Mouse (Mus musculus) kidney, postnatal 0 days (tissue): ENCODE measurements around the gene Methig1. TPM values are rescaled to one million over a fixed set of nuclear protein-coding genes. Genes with fewer than 3 reads are reported as not detected.
A peak's percentile ranks its signal among the peaks of the same experiment; 100 is the strongest.

Source experiments
- ATAC-seq: fragments of 200-750 bp; cut with Nextera tagmentation; replicated peaks from 2 replicates; pipeline ENCODE4 v1.8.0; 2017; ENCODE audit warnings: low read depth, moderate number of reproducible peaks, moderate TSS enrichment, moderate library complexity; ENCODE audit not compliant: low FRiP score
- DNase-seq: peaks from one replicate; pipeline ENCODE4 v3.0.0-alpha.2; 2016; ENCODE audit warnings: low spot score
- H3K27ac ChIP-seq: fragments of 300-500 bp; sonication (generic); 2 replicates; pipeline ENCODE4 v1.5.1; 2014; ENCODE audit warnings: mild to moderate bottlenecking
- H3K27me3 ChIP-seq: fragments of 300-500 bp; sonication (generic); 2 replicates; pipeline ENCODE4 v1.6.1; 2014; ENCODE audit warnings: low read length, mixed read lengths; ENCODE audit not compliant: insufficient read depth
- H3K36me3 ChIP-seq: fragments of 300-500 bp; sonication (generic); 2 replicates; pipeline ENCODE4 v1.6.1; 2014; ENCODE audit warnings: low read length, mixed read lengths; ENCODE audit not compliant: insufficient read depth
- H3K4me1 ChIP-seq: fragments of 300-500 bp; sonication (generic); replicated peaks from 2 replicates; pipeline ENCODE4 v1.6.1; 2014; ENCODE audit warnings: antibody characterized with exemption, low read length, mixed read lengths; ENCODE audit not compliant: insufficient read depth
- H3K4me2 ChIP-seq: fragments of 300-500 bp; sonication (generic); 2 replicates; pipeline ENCODE4 v1.6.1; 2014; ENCODE audit warnings: mild to moderate bottlenecking, low read length, moderate library complexity, mixed read lengths
- H3K4me3 ChIP-seq: fragments of 300-500 bp; sonication (generic); replicated peaks from 2 replicates; pipeline ENCODE4 v1.5.1; 2014; ENCODE audit warnings: low read depth, low read length
- H3K9ac ChIP-seq: fragments of 300-500 bp; sonication (generic); 2 replicates; pipeline ENCODE4 v1.6.1; 2014; ENCODE audit warnings: low read depth, low read length
- H3K9me3 ChIP-seq: fragments of 300-500 bp; sonication (generic); replicated peaks from 2 replicates; pipeline ENCODE4 v1.6.1; 2016; ENCODE audit warnings: low read length, inconsistent platforms, mixed read lengths
- CTCF ChIP-seq: IDR thresholded peaks from 2 replicates; pipeline ENCODE4 v1.5.1; 2016; ENCODE audit warnings: antibody characterized with exemption, low read depth, mild to moderate bottlenecking, moderate library complexity
- WGBS: fragments of 180-500 bp; shearing (Covaris S2); extraction: QIAGEN DNeasy Blood & Tissue Kit; methylation state at CpG from one replicate; pipeline ENCODE4 v1.1.7; 2014; 5-methylcytosine and 5-hydroxymethylcytosine counted together
- polyA plus RNA-seq: library from polyadenylated mRNA; unstranded; fragments of >200 nt; fragmentation: Nextera tagmentation; extraction: Ambion mirVana; gene quantifications from 2 replicates; pipeline ENCODE4 v1.2.1, GENCODE M21; 2015

The Methig1 gene
- polyA plus RNA-seq, 1 experiment from 2014 or later = 2.0 TPM

- Histone ChIP-seq H3K27ac (no peak overlapping the region), H3K27me3 (no peaks in the 10 kb centered on the region), H3K9ac (no peak overlapping the region), H3K4me2 (no peak overlapping the region), H3K9me3 (no peaks in the 10 kb centered on the region), H3K4me3 (no peak overlapping the region), H3K36me3 (peaks cover 42% of the 10 kb centered on the region), H3K4me1 (no peaks in the 10 kb centered on the region)
- ATAC-seq (no peak), DNase-seq (no peak)
- 70% methylated on average over 11 of the region's 11 CpGs for WGBS
- TF ChIP-seq CTCF = no peak
Measured at GRCm38 (mm10) chr15:100393016-100393415, 40.1 kb downstream of the Methig1 start.

- no peaks in the 10 kb centered on the region for H3K9me3 ChIP-seq
- no peak for ATAC-seq
Measured at GRCm38 (mm10) chr15:100395561-100395960, 42.6 kb downstream of the Methig1 start.

GRCm38 (mm10) chr15:100400592-100401250 lies 47.8 kb downstream of the Methig1 start:
- Histone ChIP-seq H3K27me3 (no peaks in the 10 kb centered on the region), H3K4me1 (no peaks in the 10 kb centered on the region)

More at GRCm38 (mm10) chr15:100395561-100395960, 42.6 kb downstream of the Methig1 start:
- Histone ChIP-seq H3K9ac (no peak overlapping the region), H3K4me3 (no peak overlapping the region), H3K27ac (no peak overlapping the region), H3K36me3 (peaks cover 64% of the 10 kb centered on the region), H3K4me1 (no peaks in the 10 kb centered on the region), H3K4me2 (no peak overlapping the region), H3K27me3 (no peaks in the 10 kb centered on the region)
- DNase-seq = no peak
- WGBS = 99% methylated on average over 3 of the region's 3 CpGs
- peak; percentile 42; the same call in 1 of the 2 replicates for TF ChIP-seq CTCF

GRCm38 (mm10) chr15:100401811-100402210 lies 48.9 kb downstream of the Methig1 start:
- no peak for DNase-seq
- no peak for ATAC-seq
- Histone ChIP-seq H3K4me1 (no peaks in the 10 kb centered on the region), H3K36me3 (peaks cover 72% of the 10 kb centered on the region), H3K9ac (no peak overlapping the region), H3K27ac (peak overlapping the region; percentile 36; the same call in 1 of the 2 replicates), H3K27me3 (no peaks in the 10 kb centered on the region), H3K4me3 (no peak overlapping the region), H3K4me2 (no peak overlapping the region), H3K9me3 (no peaks in the 10 kb centered on the region)
- 79% methylated on average over 4 of the region's 4 CpGs for WGBS
- TF ChIP-seq CTCF = no peak

More at GRCm38 (mm10) chr15:100400592-100401250, 47.8 kb downstream of the Methig1 start:
- WGBS = 64% methylated on average over 16 of the region's 16 CpGs
- peaks cover 82% of the 10 kb centered on the region for H3K36me3 ChIP-seq
- H3K9ac ChIP-seq = no peak overlapping the region
- ATAC-seq = peak; percentile 88
- H3K27ac ChIP-seq = 0 out of 2 replicates have a peak overlapping the region, but pooled peaks have one; percentile 36
- no peak overlapping the region for H3K4me3 ChIP-seq
- no peak overlapping the region for H3K4me2 ChIP-seq
- no peak for TF ChIP-seq CTCF
- DNase-seq = no peak
- no peaks in the 10 kb centered on the region for H3K9me3 ChIP-seq

- no peaks in the 10 kb centered on the region for H3K4me1 ChIP-seq
- H3K4me2 ChIP-seq = no peak overlapping the region
- H3K36me3 ChIP-seq = peaks cover 67% of the 10 kb centered on the region
Measured at GRCm38 (mm10) chr15:100402347-100402746, 49.4 kb downstream of the Methig1 start.

GRCm38 (mm10) chr15:100402798-100403197 lies 49.8 kb downstream of the Methig1 start:
- H3K4me3 ChIP-seq = no peak overlapping the region
- ATAC-seq = no peak
- whole genome bisulfite sequencing = 63% methylated on average over 4 of the region's 4 CpGs
- TF ChIP-seq CTCF = no peak
- no peak overlapping the region for H3K27ac ChIP-seq
- no peaks in the 10 kb centered on the region for H3K9me3 ChIP-seq
- H3K4me1 ChIP-seq = no peaks in the 10 kb centered on the region
- H3K27me3 ChIP-seq = no peaks in the 10 kb centered on the region
- H3K36me3 ChIP-seq = peaks cover 63% of the 10 kb centered on the region
- no peak for DNase-seq
- no peak overlapping the region for H3K9ac ChIP-seq
- no peak overlapping the region for H3K4me2 ChIP-seq

More at GRCm38 (mm10) chr15:100402347-100402746, 49.4 kb downstream of the Methig1 start:
- ATAC-seq (no peak), DNase-seq (no peak)
- Histone ChIP-seq H3K9me3 (no peaks in the 10 kb centered on the region), H3K4me3 (no peak overlapping the region), H3K9ac (no peak overlapping the region), H3K27me3 (no peaks in the 10 kb centered on the region), H3K27ac (no peak overlapping the region)
- 87% methylated on average over 14 of the region's 14 CpGs for WGBS
- no peak for TF ChIP-seq CTCF
